Mouse (Mus musculus) bone marrow, adult 2 months (tissue): ENCODE data around the gene Wnk2.

Source experiments
- CTCF ChIP-seq: fragments of 200-500 bp; IDR thresholded peaks from 2 replicates; pipeline ENCODE4 v1.5.1; 2011; ENCODE audit warnings: low read length, control low read depth; ENCODE audit not compliant: control insufficient read depth, insufficient read depth
- POLR2A ChIP-seq: fragments of 200-500 bp; IDR thresholded peaks from 2 replicates; pipeline ENCODE4 v1.6.1; 2011; ENCODE audit warnings: low read depth, mild to moderate bottlenecking, control low read depth, low read length, borderline replicate concordance; ENCODE audit not compliant: control insufficient read depth

DNA sequence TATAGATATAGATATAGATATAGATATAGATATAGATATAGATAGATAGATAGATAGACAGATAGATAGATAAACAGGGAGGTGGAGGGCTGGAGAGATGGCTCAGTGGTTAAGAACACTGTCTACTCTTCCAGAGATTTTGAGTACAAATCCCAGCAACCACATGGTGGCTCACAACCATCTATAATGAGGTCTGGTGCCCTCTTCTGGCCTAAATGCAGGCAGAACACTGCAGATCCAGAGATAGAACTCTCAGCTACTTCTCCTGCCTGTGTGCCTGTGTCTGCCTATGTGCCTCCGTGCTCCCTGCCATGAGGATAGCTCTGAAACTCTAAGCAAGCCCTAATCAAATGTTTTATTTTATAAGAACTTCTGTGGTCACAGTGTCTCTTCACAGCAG lies 100.4 kb downstream of the Wnk2 start:
- TF ChIP-seq CTCF (no peak), POLR2A (no peak)
